Mouse (Mus musculus) heart, embryonic 12.5 days (tissue): ENCODE data around the gene Mslnl. TPM values are rescaled to one million over a fixed set of nuclear protein-coding genes. Genes with fewer than 3 reads are reported as not detected.

Experiments
- ATAC-seq: fragments of 200-750 bp; cut with Nextera tagmentation; 2 replicates; pipeline ENCODE4 v1.8.0; 2017; ENCODE audit warnings: moderate TSS enrichment, moderate library complexity; ENCODE audit not compliant: insufficient number of reproducible peaks, low FRiP score
- H3K27ac ChIP-seq: fragments of 300-500 bp; sonication (generic); 2 replicates; pipeline ENCODE4 v1.5.1; 2016; ENCODE audit warnings: mild to moderate bottlenecking, moderate library complexity; ENCODE audit not compliant: poor library complexity, severe bottlenecking
- H3K27me3 ChIP-seq: fragments of 300-500 bp; sonication (generic); replicated peaks from 2 replicates; pipeline ENCODE4 v1.6.1; 2016; ENCODE audit warnings: mild to moderate bottlenecking, moderate library complexity
- H3K36me3 ChIP-seq: fragments of 300-500 bp; sonication (generic); 2 replicates; pipeline ENCODE4 v1.6.1; 2016; ENCODE audit warnings: mild to moderate bottlenecking, moderate library complexity
- H3K4me1 ChIP-seq: fragments of 300-500 bp; sonication (generic); replicated peaks from 2 replicates; pipeline ENCODE4 v1.6.1; 2016; ENCODE audit warnings: mild to moderate bottlenecking
- H3K4me2 ChIP-seq: fragments of 300-500 bp; sonication (generic); 2 replicates; pipeline ENCODE4 v1.6.1; 2016; ENCODE audit warnings: mild to moderate bottlenecking, moderate library complexity
- H3K4me3 ChIP-seq: fragments of 300-500 bp; sonication (generic); 2 replicates; pipeline ENCODE4 v1.5.1; 2016; ENCODE audit warnings: mild to moderate bottlenecking
- H3K9ac ChIP-seq: fragments of 300-500 bp; sonication (generic); 2 replicates; pipeline ENCODE4 v1.6.1; 2016; ENCODE audit warnings: mild to moderate bottlenecking, moderate library complexity
- H3K9me3 ChIP-seq: fragments of 300-500 bp; sonication (generic); replicated peaks from 2 replicates; pipeline ENCODE4 v1.6.1; 2016; ENCODE audit warnings: mild to moderate bottlenecking, moderate library complexity
- WGBS: fragments of 180-500 bp; shearing (Covaris S2); methylation state at CpG from one replicate; pipeline ENCODE4 v1.1.7; 2016; 5-methylcytosine and 5-hydroxymethylcytosine counted together
- polyA plus RNA-seq: library from polyadenylated mRNA; unstranded; fragments of >200 nt; fragmentation: Nextera tagmentation; extraction: Ambion mirVana; gene quantifications from 2 replicates; pipeline ENCODE4 v1.2.1, GENCODE M21; 2016

The Mslnl gene
- polyA plus RNA-seq: not detected in 2 replicates

GRCm38 (mm10) chr17:25735745-25736144, at the start of gene Mslnl:
Mslnl (plus strand) TSS chr17:25736042.
- no peak for ATAC-seq
- Histone ChIP-seq H3K4me1 (no peaks in the 10 kb centered on the region), H3K9me3 (no peaks in the 10 kb centered on the region), H3K4me2 (no peak within 1 kb of the TSS), H3K36me3 (peaks cover 5% of the 10 kb centered on the region), H3K4me3 (no peak within 1 kb of the TSS), H3K9ac (no peak within 1 kb of the TSS), H3K27me3 (peaks cover 21% of the 10 kb centered on the region), H3K27ac (no peak within 1 kb of the TSS)
- WGBS: 80% methylated on average over 3 of the region's 3 CpGs

GRCm38 (mm10) chr17:25686323-25686722, 49.5 kb upstream of the Mslnl start:
- Histone ChIP-seq H3K4me1 (no peaks in the 10 kb centered on the region), H3K4me2 (no peak overlapping the region), H3K9me3 (no peaks in the 10 kb centered on the region), H3K9ac (no peak overlapping the region), H3K27me3 (peaks cover 41% of the 10 kb centered on the region), H3K27ac (no peak overlapping the region), H3K36me3 (no peaks in the 10 kb centered on the region), H3K4me3 (no peak overlapping the region)
- ATAC-seq: no peak
- WGBS: 32% methylated on average over 7 of the region's 7 CpGs

- H3K9ac ChIP-seq: no peak overlapping the region
- H3K27me3 ChIP-seq: peaks cover 39% of the 10 kb centered on the region
- H3K27ac ChIP-seq: no peak overlapping the region
- no peak for ATAC-seq
- H3K36me3 ChIP-seq: no peaks in the 10 kb centered on the region
- H3K9me3 ChIP-seq: no peaks in the 10 kb centered on the region
- H3K4me3 ChIP-seq: no peak overlapping the region
- H3K4me2 ChIP-seq: no peak overlapping the region
- 77% methylated on average over 4 of the region's 4 CpGs for WGBS
- H3K4me1 ChIP-seq: no peaks in the 10 kb centered on the region
Observed at GRCm38 (mm10) chr17:25688922-25689321, 46.9 kb upstream of the Mslnl start.

GRCm38 (mm10) chr17:25696263-25696662, 39.6 kb upstream of the Mslnl start:
- no peak overlapping the region for H3K9ac ChIP-seq
- no peak overlapping the region for H3K27ac ChIP-seq
- 44% methylated on average over 1 of the region's 1 CpGs for WGBS
- H3K4me1 ChIP-seq: no peaks in the 10 kb centered on the region
- no peaks in the 10 kb centered on the region for H3K36me3 ChIP-seq
- no peak overlapping the region for H3K4me2 ChIP-seq
- peaks cover 10% of the 10 kb centered on the region for H3K27me3 ChIP-seq
- no peaks in the 10 kb centered on the region for H3K9me3 ChIP-seq
- no peak for ATAC-seq
- H3K4me3 ChIP-seq: no peak overlapping the region

GRCm38 (mm10) chr17:25698446-25698845, 37.4 kb upstream of the Mslnl start:
- Histone ChIP-seq H3K27ac (no peak overlapping the region), H3K4me3 (no peak overlapping the region), H3K27me3 (peaks cover 10% of the 10 kb centered on the region), H3K4me1 (no peaks in the 10 kb centered on the region), H3K4me2 (no peak overlapping the region), H3K9ac (no peak overlapping the region), H3K9me3 (no peaks in the 10 kb centered on the region), H3K36me3 (no peaks in the 10 kb centered on the region)
- ATAC-seq: no peak
- 15% methylated on average over 7 of the region's 7 CpGs for WGBS

GRCm38 (mm10) chr17:25700863-25701496, 34.9 kb upstream of the Mslnl start:
- Histone ChIP-seq H3K9me3 (no peaks in the 10 kb centered on the region), H3K27me3 (peaks cover 10% of the 10 kb centered on the region), H3K9ac (no peak overlapping the region), H3K36me3 (no peaks in the 10 kb centered on the region), H3K4me2 (no peak overlapping the region), H3K27ac (no peak overlapping the region), H3K4me1 (no peaks in the 10 kb centered on the region), H3K4me3 (no peak overlapping the region)
- ATAC-seq: no peak
- 53% methylated on average over 9 of the region's 9 CpGs for WGBS

GRCm38 (mm10) chr17:25709994-25710393, 25.8 kb upstream of the Mslnl start:
- no peaks in the 10 kb centered on the region for H3K36me3 ChIP-seq
- 87% methylated on average over 2 of the region's 2 CpGs for WGBS
- no peak for ATAC-seq
- H3K4me1 ChIP-seq: no peaks in the 10 kb centered on the region
- H3K9me3 ChIP-seq: 0 out of 2 replicates have a peak, but pooled peaks cover 5% of the 10 kb centered on the region
- 0 out of 2 replicates have a peak, but pooled peaks cover 3% of the 10 kb centered on the region for H3K27me3 ChIP-seq
- no peak overlapping the region for H3K4me2 ChIP-seq
- H3K9ac ChIP-seq: no peak overlapping the region
- no peak overlapping the region for H3K27ac ChIP-seq
- no peak overlapping the region for H3K4me3 ChIP-seq

- peaks cover 14% of the 10 kb centered on the region for H3K27me3 ChIP-seq
- H3K4me1 ChIP-seq: peaks cover 9% of the 10 kb centered on the region; the same call in 1 of the 2 replicates
- 0 out of 2 replicates have a peak, but pooled peaks cover 5% of the 10 kb centered on the region for H3K9me3 ChIP-seq
- H3K4me2 ChIP-seq: no peak overlapping the region
- H3K4me3 ChIP-seq: no peak overlapping the region
- H3K27ac ChIP-seq: no peak overlapping the region
- no peak for ATAC-seq
- no peaks in the 10 kb centered on the region for H3K36me3 ChIP-seq
- whole genome bisulfite sequencing: 70% methylated on average over 4 of the region's 4 CpGs
- H3K9ac ChIP-seq: no peak overlapping the region
Observed at GRCm38 (mm10) chr17:25711136-25711535, 24.7 kb upstream of the Mslnl start.

- Histone ChIP-seq H3K9ac (no peak overlapping the region), H3K27ac (no peak overlapping the region), H3K4me3 (no peak overlapping the region), H3K4me1 (peaks cover 28% of the 10 kb centered on the region), H3K36me3 (peaks cover 18% of the 10 kb centered on the region), H3K4me2 (no peak overlapping the region), H3K9me3 (no peaks in the 10 kb centered on the region), H3K27me3 (peaks cover 45% of the 10 kb centered on the region)
- WGBS: 35% methylated on average over 3 of the region's 3 CpGs
- no peak for ATAC-seq
Observed at GRCm38 (mm10) chr17:25715627-25716026, 20.2 kb upstream of the Mslnl start.

- Histone ChIP-seq H3K36me3 (peaks cover 23% of the 10 kb centered on the region), H3K4me3 (no peak overlapping the region), H3K27ac (no peak overlapping the region), H3K9me3 (no peaks in the 10 kb centered on the region), H3K4me1 (peaks cover 28% of the 10 kb centered on the region), H3K9ac (no peak overlapping the region), H3K27me3 (peaks cover 45% of the 10 kb centered on the region), H3K4me2 (no peak overlapping the region)
- no peak for ATAC-seq
- 3% methylated on average over 6 of the region's 6 CpGs for WGBS
Observed at GRCm38 (mm10) chr17:25716130-25716529, 19.7 kb upstream of the Mslnl start.

GRCm38 (mm10) chr17:25716711-25717637, 18.9 kb upstream of the Mslnl start, which contains the start of gene Gng13:
Gng13 (plus strand) TSS chr17:25717171.
- Histone ChIP-seq H3K9ac (peak within 1 kb of the TSS; percentile 61), H3K9me3 (no peaks in the 10 kb centered on the region), H3K27ac (no peak within 1 kb of the TSS), H3K36me3 (peaks cover 32% of the 10 kb centered on the region), H3K4me1 (peaks cover 28% of the 10 kb centered on the region), H3K4me3 (peak within 1 kb of the TSS; percentile 48), H3K4me2 (peak within 1 kb of the TSS; percentile 90), H3K27me3 (peaks cover 45% of the 10 kb centered on the region)
- 1% methylated on average over 43 of the region's 45 CpGs for WGBS
- ATAC-seq: peak; percentile 44; the same call in 1 of the 2 replicates
